Mouse (Mus musculus) small intestine, adult 2 months (tissue): ENCODE data around the gene 1810010D01Rik.

ENCODE experiments used
- CTCF ChIP-seq: fragments of 200-500 bp; IDR thresholded peaks from 2 replicates; pipeline ENCODE4 v1.5.1; 2012; ENCODE audit warnings: low read depth, mild to moderate bottlenecking, control low read depth, inconsistent platforms, low read length, moderate library complexity, mixed read lengths; ENCODE audit not compliant: insufficient replicate concordance, insufficient read length; ENCODE audit errors: extremely low read depth
- POLR2A ChIP-seq: fragments of 200-500 bp; IDR thresholded peaks from 2 replicates; pipeline ENCODE4 v1.6.1; 2012; ENCODE audit warnings: low read depth, mild to moderate bottlenecking, control low read depth, inconsistent platforms, low read length, moderate library complexity

DNA sequence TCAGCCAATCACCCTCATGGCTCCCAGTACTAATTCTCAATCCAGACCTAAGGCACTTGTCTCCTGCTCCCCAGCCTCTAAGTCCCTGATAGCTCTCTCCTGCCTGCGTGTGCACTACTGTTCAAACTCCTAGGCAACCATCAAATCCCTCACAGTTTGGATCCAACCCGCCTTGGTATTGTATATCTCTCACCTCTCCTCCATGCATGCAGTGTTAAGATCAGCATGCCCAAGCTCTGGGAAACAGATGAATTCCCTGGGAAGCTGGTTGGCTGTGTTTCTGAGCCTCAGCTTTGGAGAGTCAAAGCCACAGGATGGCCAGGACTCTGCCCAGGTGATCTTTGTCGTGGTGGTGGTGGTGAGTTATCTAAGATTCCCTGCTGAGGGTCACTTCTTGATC lies 10.2 kb downstream of the 1810010D01Rik start:
- TF ChIP-seq CTCF: no peak
- TF ChIP-seq POLR2A: no peak
